Mouse (Mus musculus) cerebellum, postnatal 14 days (tissue): Measurements from ENCODE around the gene Mindy1.
"Not testable (repeated sequence)": the region's sequence is repeated elsewhere in the genome, so short reads cannot be mapped to it uniquely, and the experiment has no call there.

ENCODE experiments used
- DNase-seq, 2 experiments: peaks; one replicate each; pipeline ENCODE4 v3.0.0; 2021; ENCODE audit warnings: mixed read lengths in 2 of 2

The Mindy1 gene

GRCm38 (mm10) chr3:95324454-95325144, 43.5 kb downstream of the Mindy1 start:
- DNase-seq: no peak

- no peak for DNase-seq
Measured at GRCm38 (mm10) chr3:95328803-95329404, 47.8 kb downstream of the Mindy1 start.

- no peak for DNase-seq
Measured at GRCm38 (mm10) chr3:95331528-95331927, 50.4 kb downstream of the Mindy1 start.

GRCm38 (mm10) chr3:95337345-95337744, 56.2 kb downstream of the Mindy1 start:
- DNase-seq: no peak

- DNase-seq: no peak
Measured at GRCm38 (mm10) chr3:95338251-95338650, 57.1 kb downstream of the Mindy1 start.

GRCm38 (mm10) chr3:95343356-95344000, 62.3 kb downstream of the Mindy1 start:
- not testable (repeated sequence) for DNase-seq
